Mouse (Mus musculus) liver, adult 2 months (tissue): ENCODE data around the gene Vmn1r205.
"Not testable (repeated sequence)": the region's sequence is repeated elsewhere in the genome, so short reads cannot be mapped to it uniquely, and the experiment has no call there.

Experiments used
- CTCF ChIP-seq: fragments of 200-500 bp; IDR thresholded peaks from 2 replicates; pipeline ENCODE4 v1.5.1; 2011; ENCODE audit warnings: low read depth, low read length, control low read depth
- POLR2A ChIP-seq: fragments of 200-500 bp; IDR thresholded peaks from 2 replicates; pipeline ENCODE4 v1.6.1; 2011; ENCODE audit warnings: low read length, control low read depth; ENCODE audit not compliant: insufficient read depth; ENCODE audit errors: extremely low read depth

- TF ChIP-seq POLR2A, CTCF: not testable (repeated sequence)
Observed at GRCm38 (mm10) chr13:22552898-22553297, 39.9 kb downstream of the Vmn1r205 start, which contains the start of gene Vmn1r204.
